Mouse (Mus musculus): ENCODE measurements around the gene Gm11555. TPM values are rescaled to one million over a fixed set of nuclear protein-coding genes. Genes with fewer than 3 reads are reported as not detected.
A peak's percentile ranks its signal among the peaks of the same experiment; 100 is the strongest.
"Not testable (repeated sequence)": the region's sequence is repeated elsewhere in the genome, so short reads cannot be mapped to it uniquely, and the experiment has no call there.

Gene Gm11555
- not detected for total RNA-seq (2021)

DNA sequence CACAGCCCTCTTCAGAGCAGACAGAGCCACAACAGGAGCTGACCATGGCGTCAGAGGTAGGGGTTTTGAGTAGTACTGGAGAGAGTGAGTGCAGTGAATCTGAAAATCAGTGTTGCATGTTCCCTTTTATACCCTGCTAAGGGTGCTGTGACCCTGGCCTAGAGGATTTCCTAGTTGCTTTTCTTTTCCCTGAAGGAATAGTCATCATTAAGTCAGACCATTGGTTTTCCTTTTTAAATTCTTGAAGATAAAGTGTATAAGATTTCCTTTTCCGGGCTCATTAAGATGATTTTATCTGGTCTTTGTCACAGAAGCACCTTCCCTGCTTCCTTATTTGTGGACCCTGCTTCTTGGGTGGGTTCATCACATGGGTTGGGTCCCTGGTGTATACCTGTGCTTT lies at the start of gene Gm11555:
Gene Gm11555 (minus strand): TSS at position 101 of the 400 bp plus-strand sequence.
- intact Hi-C loops (cut with DNase I) = no loop called here
- DNase-seq (ENCODE audit: low spot score in 2 of 2) = no peak

DNA sequence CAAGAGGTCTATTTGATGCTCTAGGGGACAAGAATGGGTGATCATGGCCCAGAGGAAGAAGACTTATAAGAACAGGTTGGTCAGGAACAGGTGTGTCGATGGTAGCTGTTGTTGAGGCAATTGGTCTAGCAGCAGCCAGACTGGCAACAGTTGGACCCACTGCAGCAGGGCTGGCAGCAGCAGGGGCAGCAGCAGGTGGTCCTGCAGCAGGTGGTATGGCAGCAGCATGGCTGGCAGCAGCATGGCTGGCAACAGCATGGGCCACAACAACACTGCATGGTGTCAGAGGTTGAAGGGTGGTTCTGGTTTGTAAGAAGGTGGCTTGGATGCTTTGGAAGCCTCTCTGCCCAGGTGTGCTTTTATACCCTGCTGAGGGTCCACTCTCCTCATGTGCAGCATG lies 40.4 kb upstream of the Gm11555 start, which contains the start of gene Gm14190:
Gene Gm14190 (minus strand): TSS at position 278 of the 400 bp plus-strand sequence.
- intact Hi-C loops (cut with DNase I) = no loop called here

DNA sequence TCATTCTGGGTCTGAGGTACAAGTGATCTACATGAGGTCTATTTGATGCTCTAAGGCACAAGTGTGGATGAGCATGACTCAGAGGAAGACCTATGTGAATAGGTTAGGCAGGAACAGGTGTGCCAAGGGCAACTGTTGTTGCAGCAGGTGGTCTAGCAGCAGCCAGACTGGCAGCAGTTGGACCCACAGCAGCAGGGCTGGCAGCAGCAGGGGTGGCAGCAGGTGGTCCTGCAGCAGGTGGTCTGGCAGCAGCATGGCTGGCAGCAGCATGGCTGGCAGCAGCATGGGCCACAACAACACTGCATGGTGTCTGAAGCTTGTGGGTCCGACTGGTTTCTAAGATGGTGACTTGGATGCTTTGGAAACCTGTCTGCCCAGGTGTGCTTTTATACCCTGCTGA lies 35.2 kb upstream of the Gm11555 start:
- intact Hi-C loops (cut with DNase I) = loop anchor here (1.0 kb wide), 1 partner anchor 39 kb away; no protein-coding TSS in a partner anchor
- DNase-seq (ENCODE audit: low spot score in 2 of 2) = not testable (repeated sequence)

More for the DNA sequence above, 40.4 kb upstream of the Gm11555 start, which contains the start of gene Gm14190:
- peak in 1 of 2 experiments; percentile 4 for DNase-seq (ENCODE audit: low spot score in 2 of 2)

DNA sequence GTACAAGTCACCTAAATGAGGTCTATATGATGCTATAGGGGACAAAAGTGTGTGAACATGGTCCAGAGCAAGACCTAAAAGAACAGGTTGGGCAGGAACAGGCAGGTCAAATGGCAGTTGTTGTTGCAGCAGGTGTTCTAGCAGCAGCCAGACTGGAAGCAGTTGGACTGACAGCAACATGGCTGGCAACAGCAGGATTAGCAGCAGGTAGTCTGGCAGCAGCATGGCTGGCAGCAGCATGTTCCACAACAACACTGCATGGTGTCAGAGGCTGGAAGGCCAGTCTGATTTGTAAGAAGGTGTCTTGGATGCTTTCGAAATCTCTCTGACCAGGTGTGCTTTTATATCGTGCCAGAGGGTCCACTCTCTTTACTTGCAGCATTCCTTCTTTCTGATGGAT lies 33.4 kb upstream of the Gm11555 start:
- DNase-seq (ENCODE audit: low spot score in 2 of 2) = no peak
- intact Hi-C loops (cut with DNase I) = no loop called here

DNA sequence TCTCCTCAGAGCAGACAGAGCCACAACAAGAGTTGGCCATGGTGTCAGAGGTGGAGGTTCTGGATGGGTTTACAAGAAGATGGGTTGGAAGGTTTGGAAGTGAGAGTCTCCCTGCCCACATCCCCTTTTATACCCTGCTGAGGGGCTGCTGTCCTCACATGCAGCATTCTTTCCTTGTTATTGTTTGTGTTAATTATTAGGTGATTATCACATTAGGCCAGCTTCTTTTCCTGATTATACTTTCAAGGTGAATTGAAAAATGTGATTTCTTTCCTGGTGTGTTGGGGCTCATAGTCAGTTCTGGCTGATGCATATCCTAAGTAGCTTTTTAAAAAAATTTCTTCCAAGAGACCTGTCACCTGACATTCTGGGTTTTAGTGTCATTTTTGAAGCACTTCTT lies 15.8 kb upstream of the Gm11555 start, which contains the start of gene Krtap4-6:
Gene Krtap4-6 (minus strand): TSS at position 101 of the 400 bp plus-strand sequence.
- DNase-seq (ENCODE audit: low spot score in 2 of 2) = no peak
- intact Hi-C loops (cut with DNase I) = no loop called here

DNA sequence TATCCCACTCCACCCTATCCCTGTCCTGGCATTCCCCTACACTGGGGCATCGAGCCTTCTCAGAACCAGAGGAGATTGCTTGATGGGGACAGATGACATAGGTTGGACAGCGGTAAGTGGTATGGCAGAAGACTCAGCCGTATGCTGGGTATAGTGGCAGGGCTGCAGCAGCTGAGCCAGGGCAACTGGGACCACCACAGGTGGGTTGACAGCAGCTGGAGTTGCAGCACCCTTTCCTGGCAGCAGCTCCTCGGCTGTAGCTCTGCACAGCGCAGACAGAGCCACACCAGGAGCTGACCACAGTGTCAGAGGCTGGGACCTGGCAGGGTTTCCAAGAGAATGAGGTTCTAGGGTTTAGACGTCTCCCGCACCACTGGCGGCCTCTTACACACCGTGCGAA lies 12.8 kb upstream of the Gm11555 start:
- no peak for DNase-seq (ENCODE audit: low spot score in 2 of 2)
- intact Hi-C loops (cut with DNase I) = no loop called here

DNA sequence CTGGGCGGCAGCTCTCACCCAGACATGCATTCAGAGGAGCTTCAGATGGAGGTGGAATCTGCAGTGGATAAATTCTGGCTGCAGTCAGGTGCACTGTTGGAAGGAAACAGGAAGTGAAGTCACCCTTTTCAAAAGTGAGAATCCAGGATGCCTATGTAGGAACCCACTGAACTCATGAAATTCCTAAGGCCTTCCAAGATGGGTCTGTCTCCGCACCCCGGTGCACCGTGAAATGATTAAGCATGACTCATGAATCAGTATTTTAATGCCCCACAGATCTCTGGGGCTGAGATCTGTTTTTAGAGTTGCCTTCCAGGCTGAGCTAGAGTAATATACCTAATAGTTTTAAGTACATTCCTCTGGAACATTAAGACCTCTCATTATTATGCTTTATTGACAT lies 9.2 kb upstream of the Gm11555 start:
- intact Hi-C loops (cut with DNase I) = no loop called here
- no peak for DNase-seq (ENCODE audit: low spot score in 2 of 2)

DNA sequence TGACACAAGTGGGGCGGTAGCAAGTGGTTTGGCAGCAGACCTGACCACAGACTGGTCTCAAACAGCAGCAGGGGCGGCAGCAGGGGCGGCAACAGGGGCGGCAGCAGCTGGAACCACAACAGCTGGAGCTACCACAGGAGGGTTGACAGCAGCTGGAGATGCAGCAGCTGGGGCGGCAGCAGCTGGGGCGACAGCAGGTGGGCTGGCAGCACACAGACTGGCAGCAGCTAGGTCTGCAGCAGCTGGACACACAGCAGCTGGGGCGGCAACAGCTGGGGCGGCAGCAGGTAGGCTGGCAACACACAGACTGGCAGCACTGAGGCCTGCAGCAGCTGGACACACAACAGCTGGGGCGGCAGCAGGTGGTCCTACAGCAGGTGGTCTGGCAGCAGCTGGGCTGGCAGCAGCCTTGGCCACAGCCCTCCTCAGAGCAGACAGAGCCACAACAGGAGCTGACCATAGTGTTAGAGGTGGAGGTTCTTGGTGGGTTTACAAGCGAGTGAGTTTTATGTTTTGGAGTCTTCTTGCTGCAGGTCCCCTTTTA lies 8.5 kb upstream of the Gm11555 start, which contains the start of gene Gm11563:
Gene Gm11563 (minus strand): TSS at position 494 of the 544 bp plus-strand sequence.
- DNase-seq (ENCODE audit: low spot score in 2 of 2); intact Hi-C loops (cut with DNase I): not testable (repeated sequence)

DNA sequence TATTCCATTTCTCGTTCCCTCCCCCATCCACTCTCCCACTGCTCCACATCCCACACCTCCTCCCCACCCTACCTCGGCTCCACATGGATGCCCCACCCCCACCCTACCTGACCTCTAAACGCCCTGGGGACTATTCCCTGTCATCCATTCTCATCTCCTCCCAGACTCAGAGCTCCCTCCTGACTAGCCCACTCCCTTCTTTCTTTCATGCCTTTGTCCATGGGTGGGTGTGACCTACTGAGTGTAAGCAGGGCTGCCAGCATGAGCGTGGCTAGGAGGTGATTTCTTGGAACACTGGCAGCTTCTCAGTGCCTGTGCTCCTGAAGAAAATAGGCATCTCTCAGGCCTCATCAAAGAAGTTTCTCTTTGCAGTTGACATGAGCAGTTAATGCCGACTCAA lies 7.0 kb upstream of the Gm11555 start:
- intact Hi-C loops (cut with DNase I) = no loop called here
- DNase-seq (ENCODE audit: low spot score in 2 of 2) = no peak

DNA sequence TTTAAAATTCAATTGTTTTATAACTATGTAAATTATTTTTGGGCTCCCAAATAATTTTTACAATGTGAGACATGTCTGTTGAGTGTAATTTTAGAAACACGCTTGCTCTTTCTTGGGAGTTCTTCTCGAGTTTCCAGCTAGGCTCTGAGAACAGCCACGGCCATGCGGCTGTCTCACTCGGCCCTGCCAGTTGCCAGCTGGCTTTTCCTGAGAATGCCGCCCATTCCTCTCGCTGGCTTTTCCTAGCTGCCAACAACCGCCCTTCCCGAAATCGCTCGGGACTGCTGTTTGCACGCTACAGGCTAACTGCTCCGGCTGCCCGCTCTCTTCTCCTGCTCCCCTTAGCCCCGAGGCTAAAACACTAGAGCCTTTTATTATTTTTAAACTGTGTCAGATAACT lies 3.6 kb downstream of the Gm11555 start:
- intact Hi-C loops (cut with DNase I) = no loop called here
- DNase-seq (ENCODE audit: low spot score in 2 of 2) = peak; percentile 16 to 40

DNA sequence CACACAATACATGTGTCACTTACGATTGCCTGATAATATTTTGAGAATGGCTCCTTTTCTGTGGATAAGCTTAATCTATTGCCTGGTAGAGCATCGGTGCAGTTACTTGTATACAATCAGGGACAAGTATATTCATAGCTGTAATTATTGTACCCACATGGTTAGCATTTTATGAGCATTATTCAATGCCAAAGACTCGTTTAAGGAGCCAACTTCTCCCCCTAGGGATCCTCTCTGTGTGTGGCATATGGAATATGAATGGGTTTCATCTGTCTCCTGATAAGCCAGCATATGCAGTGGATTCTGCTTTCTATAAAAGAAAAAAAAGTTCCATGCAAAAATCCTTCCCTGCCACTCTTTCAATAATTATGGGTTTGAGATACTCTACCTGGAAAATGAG lies 5.7 kb downstream of the Gm11555 start:
- no peak for DNase-seq (ENCODE audit: low spot score in 2 of 2)
- intact Hi-C loops (cut with DNase I) = no loop called here

DNA sequence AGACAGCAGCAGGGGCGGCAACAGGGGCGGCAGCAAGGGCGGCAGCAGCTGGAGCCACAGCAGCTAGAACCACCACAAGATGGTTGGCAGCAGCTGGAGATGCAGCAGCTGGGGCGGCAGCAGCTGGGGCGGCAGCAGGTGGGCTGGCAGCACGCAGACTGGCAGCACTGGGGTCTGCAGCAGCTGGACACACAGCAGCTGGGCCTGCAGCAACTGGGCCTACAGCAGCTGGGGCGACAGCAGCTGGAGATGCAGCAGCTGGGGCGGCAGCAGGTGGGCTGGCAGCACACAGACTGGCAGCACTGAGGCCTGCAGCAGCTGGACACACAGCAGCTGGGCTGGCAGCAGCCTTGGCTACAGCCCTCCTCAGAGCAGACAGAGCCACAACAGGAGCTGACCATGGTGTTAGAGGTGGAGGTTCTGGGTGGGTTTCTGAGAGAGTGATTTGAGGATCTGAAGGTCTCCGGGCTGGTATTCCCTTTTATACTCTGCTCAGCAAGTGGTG lies 6.3 kb downstream of the Gm11555 start, which contains the start of gene Krtap4-7:
Gene Krtap4-7 (minus strand): TSS at position 455 of the 505 bp plus-strand sequence.
- intact Hi-C loops (cut with DNase I); DNase-seq (ENCODE audit: low spot score in 2 of 2): not testable (repeated sequence)

DNA sequence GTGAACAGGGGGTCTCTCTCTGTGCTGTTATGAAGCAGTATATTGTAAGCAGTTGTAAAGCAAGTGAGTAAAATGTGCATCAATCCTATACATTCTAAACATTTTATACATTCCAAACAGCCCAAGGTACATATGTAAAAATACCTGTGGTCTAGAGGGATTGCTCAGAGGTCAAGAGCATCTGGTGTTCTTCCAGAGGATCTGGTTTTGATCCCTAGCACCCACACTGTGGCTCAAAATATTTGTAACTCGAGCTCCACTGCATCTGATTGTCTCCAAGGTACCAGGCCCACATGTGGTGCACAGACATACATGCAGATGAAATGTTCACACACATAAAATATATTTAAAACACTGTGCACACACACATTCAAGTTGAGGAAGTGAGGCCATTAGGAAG lies 9.1 kb downstream of the Gm11555 start:
- intact Hi-C loops (cut with DNase I) = no loop called here
- no peak for DNase-seq (ENCODE audit: low spot score in 2 of 2)

DNA sequence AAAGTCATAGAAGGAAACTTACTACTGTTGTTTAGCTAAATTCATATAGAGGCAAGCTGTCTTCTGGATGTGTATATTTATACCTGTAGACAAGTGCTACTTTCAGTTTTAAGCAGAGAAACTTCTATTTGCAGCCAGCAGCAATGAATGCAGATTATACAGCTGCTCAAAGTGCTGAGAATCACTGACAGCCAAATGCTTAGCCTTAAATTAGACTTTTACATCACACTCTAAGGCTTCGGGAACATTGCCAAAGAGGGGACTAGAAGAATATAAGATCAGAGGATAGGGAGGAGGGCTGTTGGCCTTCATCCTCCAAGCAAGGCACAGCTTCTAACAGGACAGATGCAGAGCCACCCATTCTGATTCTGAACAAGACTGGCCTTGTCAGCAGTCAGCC lies 12.9 kb downstream of the Gm11555 start:
- DNase-seq (ENCODE audit: low spot score in 2 of 2) = no peak
- intact Hi-C loops (cut with DNase I) = no loop called here

DNA sequence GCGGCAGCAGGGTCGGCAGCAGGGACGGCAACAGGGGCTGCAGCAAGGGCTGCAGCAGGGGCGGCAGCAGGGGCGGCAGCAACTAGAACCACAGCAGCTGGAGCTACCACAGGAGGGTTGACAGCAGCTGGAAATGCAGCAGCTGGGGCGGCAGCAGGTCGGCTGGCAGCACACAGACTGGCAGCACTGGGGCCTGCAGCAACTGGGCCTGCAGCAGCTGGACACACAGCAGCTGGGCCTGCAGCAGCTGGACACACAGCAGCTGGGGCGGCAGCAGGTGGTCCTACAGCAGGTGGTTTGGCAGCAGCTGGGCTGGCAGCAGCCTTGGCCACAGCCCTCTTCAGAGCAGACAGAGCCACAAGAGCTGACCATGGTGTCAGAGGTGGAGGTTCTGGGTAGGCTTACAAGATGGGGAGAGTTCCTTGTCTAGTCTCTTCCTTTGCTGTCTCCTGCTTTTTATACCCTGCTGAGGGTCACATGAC lies 15.3 kb downstream of the Gm11555 start, which contains the start of gene Krtap4-2:
Gene Krtap4-2 (minus strand): TSS at position 432 of the 482 bp plus-strand sequence.
- intact Hi-C loops (cut with DNase I) = loop anchor here (5.0 kb wide), 1 partner anchor 167 kb away; no protein-coding TSS in a partner anchor

DNA sequence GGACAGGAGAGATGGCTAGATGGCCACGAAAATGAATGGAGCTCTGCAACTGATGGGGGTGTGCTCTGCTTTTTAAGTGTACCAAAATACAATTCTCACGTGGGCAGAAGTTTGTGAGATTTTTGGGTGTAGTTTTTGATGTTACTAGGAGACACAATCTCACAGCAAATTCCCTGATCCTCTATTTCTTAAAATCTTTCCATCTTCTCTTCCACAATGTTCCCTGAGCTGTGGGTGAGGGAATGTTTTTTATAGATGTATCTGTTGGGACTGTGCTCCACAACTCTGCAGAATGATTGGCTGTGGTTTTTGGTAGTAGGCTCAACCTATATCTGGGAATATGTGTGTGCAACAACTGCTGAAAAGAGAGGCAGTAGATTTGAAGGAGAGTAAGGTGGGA lies 16.7 kb downstream of the Gm11555 start:
- intact Hi-C loops (cut with DNase I) = loop anchor here (5.0 kb wide), 1 partner anchor 166 kb away; no protein-coding TSS in a partner anchor
- DNase-seq (ENCODE audit: low spot score in 2 of 2) = peak in 1 of 2 experiments; percentile 12

More for the DNA sequence above, 15.3 kb downstream of the Gm11555 start, which contains the start of gene Krtap4-2:
- DNase-seq (ENCODE audit: low spot score in 2 of 2) = no peak

DNA sequence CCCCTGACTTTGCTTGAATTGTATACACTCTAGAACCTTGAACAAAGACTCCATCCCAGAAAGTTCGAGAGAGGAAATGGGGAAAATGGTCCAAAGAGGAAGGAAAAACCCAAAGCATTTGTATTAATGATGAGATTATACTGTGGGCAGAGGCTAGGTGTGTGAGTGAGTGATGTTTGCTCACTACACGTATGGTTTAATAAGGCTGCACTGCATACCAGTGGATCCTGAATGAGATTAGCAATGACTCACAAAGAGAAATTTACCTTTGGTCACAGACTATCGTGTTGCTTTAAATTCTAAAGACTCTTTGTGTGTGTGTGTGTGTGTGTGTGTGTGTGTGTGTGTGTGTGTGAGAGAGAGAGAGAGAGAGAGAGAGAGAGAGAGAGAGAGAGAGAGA lies 19.1 kb downstream of the Gm11555 start:
- intact Hi-C loops (cut with DNase I) = loop anchor here (5.0 kb wide), 1 partner anchor 164 kb away; no protein-coding TSS in a partner anchor
- no peak for DNase-seq (ENCODE audit: low spot score in 2 of 2)

DNA sequence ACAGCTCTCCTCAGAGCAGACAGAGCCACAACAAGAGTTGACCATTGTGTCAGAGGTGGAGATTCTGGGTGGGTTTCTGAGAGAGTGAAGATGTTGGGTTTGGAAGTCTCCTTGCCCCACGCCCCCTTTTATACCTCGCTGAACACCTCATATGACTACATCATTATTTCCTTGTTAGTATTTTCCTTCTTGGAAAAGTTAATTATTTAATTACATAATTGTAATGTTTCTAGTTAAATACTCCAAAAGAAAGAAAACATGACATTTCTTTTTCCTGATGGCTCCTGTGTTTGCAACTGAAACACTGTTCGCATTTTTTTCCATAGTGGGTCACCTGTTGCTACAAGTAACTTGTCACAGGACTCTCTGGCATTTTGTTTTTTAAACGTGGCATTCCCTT lies 21.9 kb downstream of the Gm11555 start, which contains the start of gene Krtap4-1:
Gene Krtap4-1 (minus strand): TSS at position 101 of the 400 bp plus-strand sequence.
- DNase-seq (ENCODE audit: low spot score in 2 of 2) = no peak
- intact Hi-C loops (cut with DNase I) = no loop called here

DNA sequence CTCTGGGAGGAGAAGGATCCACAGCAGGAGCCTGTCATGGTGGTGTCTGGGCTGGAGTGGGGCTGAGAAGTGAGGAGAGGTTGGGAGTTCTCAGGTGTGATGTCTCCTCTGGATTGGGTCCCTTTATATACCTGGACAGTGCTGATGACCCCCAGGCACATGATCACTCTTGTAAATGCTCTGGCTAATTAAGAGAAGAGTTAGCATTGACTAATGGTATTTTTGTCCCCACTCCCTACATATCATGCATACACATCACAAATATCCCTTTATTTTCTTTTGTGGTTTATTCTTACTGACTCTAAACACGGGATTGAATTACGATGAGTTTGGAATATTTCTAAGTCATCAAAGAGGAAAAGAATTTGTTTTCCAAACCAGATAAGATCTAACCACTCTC lies 29.7 kb downstream of the Gm11555 start, which contains the start of gene Gm11562:
Gene Gm11562 (minus strand): TSS at position 101 of the 400 bp plus-strand sequence.
- intact Hi-C loops (cut with DNase I) = no loop called here

DNA sequence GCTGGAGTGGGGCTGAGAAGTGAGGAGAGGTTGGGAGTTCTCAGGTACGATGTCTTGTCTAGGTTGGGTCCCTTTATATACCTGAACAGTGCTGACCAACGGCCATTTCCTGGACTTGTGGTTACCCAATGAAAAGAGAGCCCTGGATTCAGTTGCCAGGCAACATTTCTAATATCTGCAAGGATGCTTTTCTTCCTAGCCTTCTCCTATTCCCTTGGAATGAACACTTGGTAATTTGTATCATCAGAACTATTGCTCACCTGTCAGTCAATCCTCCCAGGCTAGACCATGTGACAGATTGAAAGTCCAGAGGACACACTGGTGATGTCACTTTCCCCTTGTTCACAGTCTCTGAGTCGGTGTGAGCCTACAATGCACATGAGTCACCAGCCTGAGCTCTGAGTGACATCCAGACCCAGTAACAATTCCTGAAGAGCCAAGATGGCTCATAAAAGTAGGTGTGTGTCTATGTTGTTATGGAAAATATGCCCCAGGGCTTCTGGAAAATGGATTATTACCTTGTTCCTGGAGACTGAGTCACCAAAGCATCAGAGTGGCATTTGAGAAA lies 35.2 kb downstream of the Gm11555 start, which contains the start of gene Krtap2-4:
Gene Krtap2-4 (minus strand): TSS at position 51 of the 568 bp plus-strand sequence.
- DNase-seq (ENCODE audit: low spot score in 2 of 2) = no peak
- intact Hi-C loops (cut with DNase I) = no loop called here

More for the DNA sequence above, 29.7 kb downstream of the Gm11555 start, which contains the start of gene Gm11562:
- no peak for DNase-seq (ENCODE audit: low spot score in 2 of 2)

Measured in left cerebral cortex, postnatal 36 days (tissue).